Mouse (Mus musculus) MEL (cell line): ENCODE results near the gene Nmb. TPM values are rescaled to one million over a fixed set of nuclear protein-coding genes. Genes with fewer than 3 reads are reported as not detected.

Experiments used
- DNase-seq: peaks from one replicate; pipeline ENCODE4 v3.0.0; 2011; ENCODE audit warnings: low read depth, low spot score
- H3K27ac ChIP-seq: 2 replicates; pipeline ENCODE4 v1.5.1; 2012; ENCODE audit warnings: low read depth, mild to moderate bottlenecking, control low read depth, low read length, moderate library complexity; ENCODE audit not compliant: control insufficient read depth
- H3K27me3 ChIP-seq, 2 experiments: fragments of 150-350 bp in 1 of 2; sonication (generic) in 1 of 2; 2 replicates each; pipeline ENCODE4 v1.6.1; 2012; ENCODE audit warnings: low read length in 2 of 2, mild to moderate bottlenecking in 2 of 2, improper control_type of control experiment in 1 of 2, moderate library complexity in 1 of 2; ENCODE audit not compliant: insufficient read depth in 2 of 2, control insufficient read depth in 1 of 2
- H3K36me3 ChIP-seq, 2 experiments: 2 replicates each; pipeline ENCODE4 v1.6.1; 2012 to 2014; ENCODE audit warnings: low read length in 2 of 2, improper control_type of control experiment in 1 of 2, inconsistent platforms in 1 of 2, mild to moderate bottlenecking in 1 of 2; ENCODE audit not compliant: insufficient read depth in 2 of 2, control insufficient read depth in 1 of 2
- H3K4me1 ChIP-seq, 2 experiments: fragments of 150-350 bp in 1 of 2; sonication (generic) in 1 of 2; 2 replicates each; pipeline ENCODE4 v1.6.1; 2012; ENCODE audit warnings: low read length in 2 of 2, improper control_type of control experiment in 1 of 2, mild to moderate bottlenecking in 1 of 2; ENCODE audit not compliant: insufficient read depth in 2 of 2, control insufficient read depth in 1 of 2
- H3K4me3 ChIP-seq, 2 experiments: fragments of 150-350 bp in 1 of 2; sonication (generic) in 1 of 2; 2 replicates each; pipeline ENCODE4 v1.5.1; 2012; ENCODE audit warnings: low read depth in 2 of 2, low read length in 2 of 2, mild to moderate bottlenecking in 2 of 2, moderate library complexity in 2 of 2, control low read depth in 1 of 2, improper control_type of control experiment in 1 of 2; ENCODE audit not compliant: control insufficient read depth in 1 of 2, insufficient read depth in 1 of 2
- H3K79me2 ChIP-seq: 2 replicates; pipeline ENCODE4 v1.6.1; 2012; ENCODE audit warnings: mild to moderate bottlenecking, low read length, moderate library complexity; ENCODE audit not compliant: control insufficient read depth, poor library complexity, insufficient read depth
- H3K9ac ChIP-seq: 2 replicates; pipeline ENCODE4 v1.6.1; 2012; ENCODE audit warnings: low read depth, mild to moderate bottlenecking, control low read depth, low read length, moderate library complexity; ENCODE audit not compliant: control insufficient read depth, poor library complexity, severe bottlenecking
- H3K9me3 ChIP-seq: fragments of 150-350 bp; sonication (generic); replicated peaks from 2 replicates; pipeline ENCODE4 v1.6.1; 2012; ENCODE audit warnings: mild to moderate bottlenecking, low read length, improper control_type of control experiment, moderate library complexity; ENCODE audit not compliant: insufficient read depth
- CHD2 ChIP-seq: IDR thresholded peaks from 2 replicates; pipeline ENCODE4 v1.6.1; 2011; ENCODE audit warnings: low read length, improper control_type of control experiment
- E2F4 ChIP-seq: IDR thresholded peaks from 2 replicates; pipeline ENCODE4 v1.6.1; 2011; ENCODE audit warnings: low read depth, low read length, improper control_type of control experiment, borderline replicate concordance
- ETS1 ChIP-seq: IDR thresholded peaks from 2 replicates; pipeline ENCODE4 v1.6.1; 2012; ENCODE audit warnings: low read depth, mild to moderate bottlenecking, inconsistent platforms, low read length, improper control_type of control experiment, moderate library complexity
- HCFC1 ChIP-seq: IDR thresholded peaks from 2 replicates; pipeline ENCODE4 v1.6.1; 2012; ENCODE audit warnings: low read depth, mild to moderate bottlenecking, inconsistent platforms, low read length, improper control_type of control experiment, moderate library complexity
- JUND ChIP-seq: IDR thresholded peaks from 2 replicates; pipeline ENCODE4 v1.6.1; 2011; ENCODE audit warnings: low read depth, mild to moderate bottlenecking, improper control_type of control experiment, low read length
- MAX ChIP-seq: IDR thresholded peaks from 2 replicates; pipeline ENCODE4 v1.6.1; 2011; ENCODE audit warnings: low read length, improper control_type of control experiment
- MEF2A ChIP-seq: IDR thresholded peaks from 2 replicates; pipeline ENCODE4 v1.6.1; 2014; ENCODE audit warnings: low read depth, mild to moderate bottlenecking, inconsistent platforms, low read length, improper control_type of control experiment; ENCODE audit not compliant: poor library complexity, insufficient replicate concordance, severe bottlenecking; ENCODE audit errors: extremely low read depth
- MXI1 ChIP-seq: IDR thresholded peaks from 2 replicates; pipeline ENCODE4 v1.6.1; 2011; ENCODE audit warnings: mild to moderate bottlenecking, low read depth, low read length, improper control_type of control experiment
- RCOR1 ChIP-seq: IDR thresholded peaks from 2 replicates; pipeline ENCODE4 v1.6.1; 2012; ENCODE audit warnings: low read depth, mild to moderate bottlenecking, inconsistent platforms, low read length, improper control_type of control experiment
- TBP ChIP-seq: IDR thresholded peaks from 2 replicates; pipeline ENCODE4 v1.8.0; 2011; ENCODE audit warnings: low read depth, low read length, improper control_type of control experiment
- TCF12 ChIP-seq: IDR thresholded peaks from 2 replicates; pipeline ENCODE4 v1.6.1; 2014; ENCODE audit warnings: low read depth, mild to moderate bottlenecking, inconsistent platforms, low read length, improper control_type of control experiment, moderate library complexity
- USF1 ChIP-seq: IDR thresholded peaks from 2 replicates; pipeline ENCODE4 v1.6.1; 2014; ENCODE audit warnings: low read depth, mild to moderate bottlenecking, inconsistent platforms, low read length, improper control_type of control experiment, moderate library complexity
- ZKSCAN1 ChIP-seq: IDR thresholded peaks from 2 replicates; pipeline ENCODE4 v1.6.1; 2012; ENCODE audit warnings: low read depth, mild to moderate bottlenecking, inconsistent platforms, low read length, improper control_type of control experiment, moderate library complexity
- polyA plus RNA-seq, 2 experiments: library from polyadenylated mRNA; stranded (reverse) in 1 of 2; unstranded in 1 of 2; fragments of >175 nt in 1 of 2; fragments of >200 nt in 1 of 2; gene quantifications; 2 replicates each; pipeline versions ENCODE4 v1.2.1 to v1.2.4; 2012; ENCODE audit warnings: low replicate concordance in 2 of 2, low read depth in 1 of 2; ENCODE audit not compliant: insufficient read length in 2 of 2, insufficient read depth in 1 of 2, missing spikeins in 1 of 2
- total RNA-seq: library from RNA; depleted of rRNA; stranded (reverse); fragments of 300-350 nt; gene quantifications from 2 replicates; pipeline ENCODE4 v1.2.3, GENCODE M21; 2012

The Nmb gene
- total and polyA plus RNA-seq, 3 experiments, result 4.4 to 4.6 TPM; not detected in 1

DNA sequence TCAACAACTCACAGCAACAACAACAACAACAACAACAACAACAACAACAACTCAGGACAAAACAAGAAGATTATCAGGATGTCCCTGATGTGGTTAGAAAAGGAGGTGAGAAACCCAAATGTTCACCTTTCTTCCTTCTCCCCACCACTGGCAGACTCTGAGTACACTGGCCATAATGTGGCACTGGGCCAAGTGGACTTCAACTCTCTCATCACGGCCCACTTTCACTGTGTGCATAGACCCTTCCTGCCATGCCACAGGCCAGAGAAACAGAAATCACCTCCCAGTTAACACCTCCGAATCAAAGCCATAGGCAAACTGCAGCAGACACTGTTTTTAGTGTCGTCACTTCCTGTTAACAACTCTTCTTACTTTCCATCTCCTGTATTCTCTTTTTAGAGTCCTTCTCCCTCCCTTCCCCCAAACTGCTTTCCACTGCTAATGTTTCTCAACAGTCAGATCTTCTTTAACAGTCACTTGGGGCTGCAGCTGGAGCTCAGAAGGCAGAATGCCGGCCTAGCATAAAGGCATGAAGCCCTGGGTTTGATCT lies 13.1 kb upstream of the Nmb start:
- H3K4me1 ChIP-seq, result peaks cover 8 to 15% of the 10 kb centered on the region in 2 experiments
- H3K4me3 ChIP-seq, result no peak overlapping the region
- no peak for DNase-seq
- TF ChIP-seq CHD2, result no peak
- no peak for TF ChIP-seq MXI1
- no peak for TF ChIP-seq ETS1
- H3K9me3 ChIP-seq, result no peaks in the 10 kb centered on the region
- H3K36me3 ChIP-seq, result peaks cover 17% of the 10 kb centered on the region in 2 experiments
- H3K27me3 ChIP-seq, result no peaks in the 10 kb centered on the region
- H3K9ac ChIP-seq, result no peak overlapping the region
- no peak overlapping the region for H3K27ac ChIP-seq
- H3K79me2 ChIP-seq, result peaks cover 3% of the 10 kb centered on the region; the same call in 1 of the 2 replicates

DNA sequence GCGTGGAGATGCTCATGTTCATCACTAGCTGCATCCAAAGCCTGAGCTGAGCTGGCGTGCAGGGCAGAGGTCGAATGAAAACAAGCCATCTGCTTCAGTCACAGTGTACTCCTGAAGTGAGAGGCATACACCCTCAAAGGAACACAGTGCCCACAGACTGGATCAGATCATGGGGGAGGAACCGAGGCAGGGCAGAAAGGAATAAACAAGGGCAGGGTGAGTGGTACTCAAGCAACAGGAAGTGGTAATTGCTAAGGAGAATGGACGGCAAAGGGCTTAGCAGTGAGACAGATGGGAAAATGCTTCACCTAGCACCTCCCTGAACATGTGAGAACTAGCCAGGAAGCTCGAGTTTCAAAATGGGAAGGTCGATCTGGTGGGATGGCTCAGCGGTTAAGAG lies 7.6 kb upstream of the Nmb start:
- H3K36me3 ChIP-seq, result peaks cover 0 to 11% of the 10 kb centered on the region in 2 experiments; a peak in 2 of 4 replicates
- H3K4me1 ChIP-seq, result no peaks in the 10 kb centered on the region
- no peaks in the 10 kb centered on the region for H3K9me3 ChIP-seq
- H3K4me3 ChIP-seq, result no peak overlapping the region
- no peak for TF ChIP-seq RCOR1
- no peak for TF ChIP-seq E2F4
- no peak for TF ChIP-seq MEF2A
- TF ChIP-seq ETS1, result no peak
- no peak for TF ChIP-seq USF1
- no peak for TF ChIP-seq TCF12
- no peak for TF ChIP-seq MAX
- no peak for TF ChIP-seq JUND
- TF ChIP-seq TBP, result no peak
- TF ChIP-seq MXI1, result no peak
- TF ChIP-seq HCFC1, result no peak
- H3K27ac ChIP-seq, result no peak overlapping the region
- H3K79me2 ChIP-seq, result no peaks in the 10 kb centered on the region
- no peak for DNase-seq
- H3K27me3 ChIP-seq, result no peaks in the 10 kb centered on the region
- H3K9ac ChIP-seq, result no peak overlapping the region

DNA sequence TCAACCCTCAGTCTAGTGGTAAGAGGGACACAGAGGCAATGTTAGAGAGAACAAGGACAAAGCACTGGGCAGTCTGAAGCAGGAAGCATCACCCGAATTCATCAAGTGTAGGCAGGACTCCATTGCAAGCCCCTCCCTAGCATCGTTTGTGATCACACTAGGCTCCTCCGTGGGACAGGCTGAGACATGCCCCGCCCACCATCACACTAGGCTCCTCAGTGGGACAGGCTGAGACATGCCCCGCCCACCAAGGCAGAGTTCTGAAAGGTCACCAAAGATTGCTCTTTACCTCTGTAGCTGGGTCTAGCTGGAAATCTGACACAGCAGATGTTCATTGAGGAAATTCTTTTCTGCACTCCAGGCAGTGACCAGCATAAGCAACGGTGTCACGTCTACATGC lies 6.2 kb upstream of the Nmb start:
- no peak for TF ChIP-seq ZKSCAN1
- Histone ChIP-seq H3K9ac (no peak overlapping the region), H3K36me3 (peaks cover 2 to 11% of the 10 kb centered on the region in 2 experiments), H3K4me3 (no peak overlapping the region), H3K4me1 (no peaks in the 10 kb centered on the region), H3K9me3 (no peaks in the 10 kb centered on the region), H3K27me3 (no peaks in the 10 kb centered on the region), H3K79me2 (no peaks in the 10 kb centered on the region), H3K27ac (no peak overlapping the region)
- no peak for DNase-seq
